Mouse (Mus musculus): ENCODE measurements around the gene Gucy2c.

Gene Gucy2c

GRCm38 (mm10) chr6:136781377-136781986 lies at the start of gene Gucy2c:
TSS of gene Gucy2c (minus strand) at chr6:136781765.
- no peak for DNase-seq (ENCODE audit: inconsistent ontology term)

GRCm38 (mm10) chr6:136828681-136829080 lies 47.1 kb upstream of the Gucy2c start:
- DNase-seq (ENCODE audit: inconsistent ontology term) = no peak

- DNase-seq (ENCODE audit: inconsistent ontology term) = peak; percentile 99
Observed at GRCm38 (mm10) chr6:136827881-136828561, 46.5 kb upstream of the Gucy2c start, which contains the start of gene Wbp11. TSS of gene Wbp11 (minus strand) at chr6:136828233.

- DNase-seq (ENCODE audit: inconsistent ontology term) = no peak
Observed at GRCm38 (mm10) chr6:136827516-136827880, 45.9 kb upstream of the Gucy2c start, which contains the start of gene BC049715. TSS of gene BC049715 (plus strand) at chr6:136827626.

GRCm38 (mm10) chr6:136827116-136827515 lies 45.6 kb upstream of the Gucy2c start:
- no peak for DNase-seq (ENCODE audit: inconsistent ontology term)

GRCm38 (mm10) chr6:136824987-136825386 lies 43.4 kb upstream of the Gucy2c start:
- no peak for DNase-seq (ENCODE audit: inconsistent ontology term)

GRCm38 (mm10) chr6:136821086-136821485 lies 39.5 kb upstream of the Gucy2c start:
- DNase-seq (ENCODE audit: inconsistent ontology term) = no peak

GRCm38 (mm10) chr6:136820381-136820780 lies 38.8 kb upstream of the Gucy2c start:
- no peak for DNase-seq (ENCODE audit: inconsistent ontology term)

GRCm38 (mm10) chr6:136817549-136817948 lies 36.0 kb upstream of the Gucy2c start:
- no peak for DNase-seq (ENCODE audit: inconsistent ontology term)

GRCm38 (mm10) chr6:136816826-136817225 lies 35.3 kb upstream of the Gucy2c start:
- DNase-seq (ENCODE audit: inconsistent ontology term) = no peak

- DNase-seq (ENCODE audit: inconsistent ontology term) = no peak
Observed at GRCm38 (mm10) chr6:136815381-136815780, 33.8 kb upstream of the Gucy2c start.

- DNase-seq (ENCODE audit: inconsistent ontology term) = no peak
Observed at GRCm38 (mm10) chr6:136813117-136813516, 31.6 kb upstream of the Gucy2c start.

- no peak for DNase-seq (ENCODE audit: inconsistent ontology term)
Observed at GRCm38 (mm10) chr6:136811196-136811595, 29.6 kb upstream of the Gucy2c start.

GRCm38 (mm10) chr6:136809673-136810072 lies 28.1 kb upstream of the Gucy2c start:
- no peak for DNase-seq (ENCODE audit: inconsistent ontology term)

GRCm38 (mm10) chr6:136809077-136809476 lies 27.5 kb upstream of the Gucy2c start:
- DNase-seq (ENCODE audit: inconsistent ontology term) = no peak

- DNase-seq (ENCODE audit: inconsistent ontology term) = peak; percentile 50
Observed at GRCm38 (mm10) chr6:136808631-136809046, 27.1 kb upstream of the Gucy2c start.

- peak; percentile 97 for DNase-seq (ENCODE audit: inconsistent ontology term)
Observed at GRCm38 (mm10) chr6:136808014-136808417, 26.5 kb upstream of the Gucy2c start, which contains the start of gene H2afj. TSS of gene H2afj (plus strand) at chr6:136808244.

GRCm38 (mm10) chr6:136807395-136808013 lies 25.9 kb upstream of the Gucy2c start:
- no peak for DNase-seq (ENCODE audit: inconsistent ontology term)

GRCm38 (mm10) chr6:136806819-136807218 lies 25.3 kb upstream of the Gucy2c start:
- no peak for DNase-seq (ENCODE audit: inconsistent ontology term)

GRCm38 (mm10) chr6:136805409-136805775 lies 23.8 kb upstream of the Gucy2c start:
- DNase-seq (ENCODE audit: inconsistent ontology term) = no peak

GRCm38 (mm10) chr6:136804705-136805408 lies 23.3 kb upstream of the Gucy2c start:
- no peak for DNase-seq (ENCODE audit: inconsistent ontology term)
